Mouse (Mus musculus) E14TG2a.4 (cell line): Measurements from ENCODE around the gene Pdxk.

Experiments
- CTCF ChIP-seq: conservative IDR thresholded peaks from 2 replicates; pipeline ENCODE4 v1.5.1; 2014; ENCODE audit warnings: low read length
- NANOG ChIP-seq: IDR thresholded peaks from 2 replicates; pipeline ENCODE4 v1.6.1; 2014; ENCODE audit warnings: borderline replicate concordance, low read length, mixed read lengths
- POU5F1 ChIP-seq: IDR thresholded peaks from 2 replicates; pipeline ENCODE4 v1.6.1; 2014; ENCODE audit warnings: low read length, borderline replicate concordance

DNA sequence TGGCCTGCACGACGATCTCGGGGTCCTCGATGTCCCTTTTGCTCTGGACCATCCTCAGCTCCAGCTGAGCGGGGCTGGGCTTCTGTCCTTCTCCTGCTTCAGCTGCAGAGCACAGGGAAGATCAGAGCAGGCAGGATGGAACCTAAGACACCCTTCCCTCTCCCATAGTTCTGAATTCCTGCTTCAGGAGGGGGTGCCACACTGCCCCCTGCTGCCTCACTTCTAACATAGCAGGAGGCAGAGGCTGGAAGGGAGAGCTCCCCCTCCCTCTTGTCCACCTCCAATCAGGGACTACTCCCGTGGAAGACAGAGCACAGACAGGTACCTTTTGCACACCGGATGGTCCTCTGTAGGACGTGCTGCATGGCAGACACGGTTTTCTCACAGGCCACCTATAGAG is 24.0 kb downstream of the Pdxk start:
- TF ChIP-seq CTCF (peak; percentile 83), NANOG (no peak), POU5F1 (no peak)
